Mouse (Mus musculus): ENCODE measurements at regions not wholly inside any gene's neighbourhood (a gene's known extent, or its start where the extent isn't known, plus 50 kb on each side); places are given as distances from the start of the nearest gene placed in this dataset.

GRCm38 (mm10) chr13:47298010-47298409, 175.6 kb downstream of the Rnf144b start:
- TF ChIP-seq CTCF (IDR thresholded peaks at IDR 0.05; ENCODE audit: low read depth) (no peak), EP300 (IDR thresholded peaks at IDR 0.05; ENCODE audit: low read depth) (no peak)
